In the genomic region with DNA sequence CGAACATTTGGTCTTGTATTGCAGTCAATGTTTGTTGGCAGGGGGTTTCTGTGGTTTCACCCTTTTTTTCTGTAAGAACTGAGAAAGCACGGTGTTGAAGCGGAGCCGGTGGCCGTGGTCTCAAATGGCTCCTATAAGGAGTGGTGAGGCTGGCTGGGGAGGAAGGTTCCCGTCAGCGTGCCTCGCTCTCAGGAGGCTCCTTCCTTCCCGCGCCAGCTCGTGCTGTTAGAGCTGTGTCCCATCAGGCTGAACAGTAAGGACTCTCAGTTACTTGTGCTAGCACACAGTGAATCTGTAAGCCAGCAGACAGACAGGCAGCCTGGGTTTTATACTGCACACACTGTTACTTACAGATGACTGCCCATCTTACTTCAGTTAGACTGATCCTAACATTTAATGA, we compare ENCODE assay signal across 25 mouse cellular contexts. TPM values are rescaled to one million over a fixed set of nuclear protein-coding genes. Genes with fewer than 3 reads are reported as not detected.
DNase-seq lines count a peak whose midpoint lies in the region; ATAC-seq and TF ChIP-seq lines count a peak whose summit lies in the region.
"Had no signal": no experiment of that assay in that cellular context is flagged by ENCODE, and none has a peak within 500 bp of the region (broad histone marks: within the 10 kb centered on the region; RNA-seq: fewer than 3 reads in every experiment).

No protein-coding gene starts in this region.

- WGBS in embryonic facial prominence, embryonic 12.5 days = 88% methylated on average over 11 of the region's 11 CpGs
- WGBS in embryonic facial prominence, embryonic 10.5 days = 91% methylated on average over 11 of the region's 11 CpGs
- 89% methylated on average over 11 of the region's 11 CpGs for WGBS in liver, postnatal 0 days (ENCODE audit: insufficient replicate concordance)
- WGBS in liver, embryonic 12.5 days (ENCODE audit: insufficient replicate concordance) = 90% methylated on average over 11 of the region's 11 CpGs

- TF ChIP-seq EP300 in liver, postnatal 0 days (IDR thresholded peaks at IDR 0.05; ENCODE audit: low read depth) = no peak

- DNase-seq in embryonic facial prominence, embryonic 10.5 days (ENCODE audit: low spot score) = no peak
- DNase-seq in liver, postnatal 0 days = peak; percentile 11
- DNase-seq in urinary bladder, adult 2 months (ENCODE audit: low spot score) = peak; percentile 14
- no peak for DNase-seq in urinary bladder, postnatal 4 days (ENCODE audit: low spot score in 2 of 2)
- DNase-seq: cerebellum, postnatal 14 days; lung, postnatal 14 days had no signal

- H3K27me3 ChIP-seq in embryonic facial prominence, embryonic 12.5 days = no peaks in the 10 kb centered on the region
- peaks cover 39% of the 10 kb centered on the region for H3K27me3 ChIP-seq in embryonic facial prominence, embryonic 10.5 days (replicated peaks; ENCODE audit: low read depth, poor library complexity, severe bottlenecking)
- H3K27me3 ChIP-seq in liver, postnatal 0 days (ENCODE audit: insufficient read depth, low read length) = no peaks in the 10 kb centered on the region
- no peaks in the 10 kb centered on the region for H3K27me3 ChIP-seq in liver, embryonic 12.5 days (replicated peaks)
- H3K27me3 ChIP-seq: CH12.LX; liver, embryonic 15.5 days; neural tube, embryonic 15.5 days had no signal

- H3K4me3 ChIP-seq in embryonic facial prominence, embryonic 12.5 days = no peak overlapping the region
- no peak overlapping the region for H3K4me3 ChIP-seq in embryonic facial prominence, embryonic 10.5 days
- no peak overlapping the region for H3K4me3 ChIP-seq in liver, postnatal 0 days (ENCODE audit: low read depth, low read length)
- no peak overlapping the region for H3K4me3 ChIP-seq in liver, embryonic 12.5 days
- H3K4me3 ChIP-seq: hindbrain, embryonic 10.5 days; liver, embryonic 15.5 days; neural tube, embryonic 15.5 days had no signal

- H3K9ac ChIP-seq in embryonic facial prominence, embryonic 12.5 days = no peak overlapping the region
- no peak overlapping the region for H3K9ac ChIP-seq in liver, postnatal 0 days (replicated peaks)
- H3K9ac ChIP-seq in liver, embryonic 12.5 days = no peak overlapping the region
- H3K9ac ChIP-seq: liver, embryonic 15.5 days; neural tube, embryonic 15.5 days had no signal

- no peak overlapping the region for H3K27ac ChIP-seq in embryonic facial prominence, embryonic 12.5 days
- no peak overlapping the region for H3K27ac ChIP-seq in embryonic facial prominence, embryonic 10.5 days (replicated peaks)
- no peak overlapping the region for H3K27ac ChIP-seq in liver, postnatal 0 days (ENCODE audit: low read depth)
- no peak overlapping the region for H3K27ac ChIP-seq in liver, embryonic 12.5 days
- H3K27ac ChIP-seq: hindbrain, embryonic 10.5 days; hindbrain, postnatal 0 days; liver, embryonic 15.5 days; neural tube, embryonic 15.5 days had no signal

- ATAC-seq in embryonic facial prominence, embryonic 12.5 days (ENCODE audit: insufficient number of reproducible peaks, insufficient read depth, low FRiP score, low TSS enrichment) = 0 out of 2 replicates have a peak, but pooled peaks have one; percentile 6
- no peak for ATAC-seq in liver, postnatal 0 days
- no peak for ATAC-seq in liver, embryonic 12.5 days
- ATAC-seq in megakaryocyte progenitor cell, adult 5-6 weeks (replicated peaks; ENCODE audit: poor library complexity) = no peak
- ATAC-seq: hindbrain, postnatal 0 days; intestine, postnatal 0 days; midbrain, embryonic 16.5 days had no signal

- peaks cover 91% of the 10 kb centered on the region for H3K36me3 ChIP-seq in embryonic facial prominence, embryonic 12.5 days
- peaks cover 99% of the 10 kb centered on the region for H3K36me3 ChIP-seq in embryonic facial prominence, embryonic 10.5 days (replicated peaks)
- H3K36me3 ChIP-seq in liver, postnatal 0 days (replicated peaks; ENCODE audit: insufficient read depth, low read length) = peaks cover 96% of the 10 kb centered on the region
- peaks cover 100% of the 10 kb centered on the region for H3K36me3 ChIP-seq in liver, embryonic 12.5 days

- peaks cover 1% of the 10 kb centered on the region; the same call in 1 of the 2 replicates for H3K4me1 ChIP-seq in embryonic facial prominence, embryonic 12.5 days
- H3K4me1 ChIP-seq in embryonic facial prominence, embryonic 10.5 days = peaks cover 2% of the 10 kb centered on the region
- no peaks in the 10 kb centered on the region for H3K4me1 ChIP-seq in liver, postnatal 0 days (ENCODE audit: insufficient read depth)
- no peaks in the 10 kb centered on the region for H3K4me1 ChIP-seq in liver, embryonic 12.5 days
- H3K4me1 ChIP-seq: neural tube, embryonic 15.5 days had no signal

- H3K9me3 ChIP-seq in embryonic facial prominence, embryonic 12.5 days = no peaks in the 10 kb centered on the region
- no peaks in the 10 kb centered on the region for H3K9me3 ChIP-seq in embryonic facial prominence, embryonic 10.5 days
- no peaks in the 10 kb centered on the region for H3K9me3 ChIP-seq in liver, postnatal 0 days (ENCODE audit: low read length)
- H3K9me3 ChIP-seq in liver, embryonic 12.5 days (replicated peaks) = no peaks in the 10 kb centered on the region
- H3K9me3 ChIP-seq: hindbrain, embryonic 10.5 days; liver, embryonic 15.5 days; neural tube, embryonic 15.5 days had no signal

- H3K4me2 ChIP-seq in embryonic facial prominence, embryonic 12.5 days (replicated peaks) = no peak overlapping the region
- H3K4me2 ChIP-seq in liver, postnatal 0 days (ENCODE audit: low read depth, low read length) = no peak overlapping the region
- H3K4me2 ChIP-seq in liver, embryonic 12.5 days = no peak overlapping the region
- H3K4me2 ChIP-seq: liver, embryonic 15.5 days; neural tube, embryonic 15.5 days had no signal

- no peak for TF ChIP-seq CTCF in liver, postnatal 0 days (IDR thresholded peaks at IDR 0.05; ENCODE audit: low read depth)

RNA-seq across cellular contexts. Expression of a gene that starts 18.5 kb away (rescaled TPM):
- polyA plus RNA-seq in embryonic facial prominence, embryonic 12.5 days (2016; fragmentation: Nextera tagmentation; extraction: Ambion mirVana) = 254 and 261 TPM in 2 replicates
- 212 and 222 TPM in 2 replicates for polyA plus RNA-seq in embryonic facial prominence, embryonic 10.5 days (2016; fragmentation: Nextera tagmentation; extraction: Ambion mirVana)
- 136 and 144 TPM in 2 replicates for polyA plus RNA-seq in liver, postnatal 0 days (2015; fragmentation: Nextera tagmentation; extraction: Ambion mirVana)
- polyA plus RNA-seq in liver, embryonic 12.5 days (2016; fragmentation: Nextera tagmentation; extraction: Ambion mirVana) = 169 and 172 TPM in 2 replicates
- polyA plus RNA-seq in urinary bladder, adult 2 months (2012; rRNA removed) = 300 and 319 TPM in 2 replicates
- 302 and 347 TPM in 2 replicates for total RNA-seq in megakaryocyte progenitor cell, adult 5-6 weeks (2015)
- total RNA-seq in megakaryocyte progenitor cell, adult 5-6 weeks (2017) = 439 and 441 TPM in 2 replicates

RNA-seq across cellular contexts. Expression of a gene that starts 39.5 kb away (rescaled TPM):
- 0.11 TPM in 1 of 2 replicates, not detected in the other for polyA plus RNA-seq in embryonic facial prominence, embryonic 12.5 days (2016; fragmentation: Nextera tagmentation; extraction: Ambion mirVana)
- not detected in 2 replicates for polyA plus RNA-seq in embryonic facial prominence, embryonic 10.5 days (2016; fragmentation: Nextera tagmentation; extraction: Ambion mirVana)
- polyA plus RNA-seq in liver, postnatal 0 days (2015; fragmentation: Nextera tagmentation; extraction: Ambion mirVana) = not detected in 2 replicates
- not detected in 2 replicates for polyA plus RNA-seq in liver, embryonic 12.5 days (2016; fragmentation: Nextera tagmentation; extraction: Ambion mirVana)
- polyA plus RNA-seq in urinary bladder, adult 2 months (2012; rRNA removed) = 0.04 and 0.07 TPM in 2 replicates
- not detected in 2 replicates for total RNA-seq in megakaryocyte progenitor cell, adult 5-6 weeks (2015)
- total RNA-seq in megakaryocyte progenitor cell, adult 5-6 weeks (2017) = not detected in 2 replicates
- total RNA-seq: CH12.LX; gastrocnemius, adult 8-10 months; granulocyte monocyte progenitor cell, adult 5-6 weeks; hindbrain, postnatal 0 days; layer of hippocampus, postnatal 14 days; left cerebral cortex, postnatal 14 days; MEL had no signal
- polyA plus RNA-seq: forebrain, embryonic 11.5 days; heart, embryonic 16.5 days; hindbrain, embryonic 10.5 days; hindbrain, postnatal 0 days; intestine, postnatal 0 days; kidney, embryonic 16.5 days; liver, embryonic 15.5 days; midbrain, embryonic 16.5 days; neural tube, embryonic 15.5 days; stomach, embryonic 14.5 days had no signal

Comparison
In these comparisons a context has a peak if more than half of its experiments do, and no peak if none do; other contexts are left out.
1. DNase-seq: peak in liver, postnatal 0 days (single experiment) and urinary bladder, adult 2 months (single experiment); none in embryonic facial prominence, embryonic 10.5 days (single experiment) and urinary bladder, postnatal 4 days (0 of 2).